Mouse (Mus musculus) cerebellum, adult 2 months (tissue): ENCODE measurements at regions not wholly inside any gene's neighbourhood (a gene's known extent, or its start where the extent isn't known, plus 50 kb on each side); places are given as distances from the start of the nearest gene placed in this dataset.

Source experiments
- CTCF ChIP-seq: fragments of 200-500 bp; IDR thresholded peaks from 2 replicates; pipeline ENCODE4 v1.5.1; 2011; ENCODE audit warnings: low read depth, mild to moderate bottlenecking, control low read depth, low read length, moderate library complexity, borderline replicate concordance; ENCODE audit not compliant: insufficient read depth
- POLR2A ChIP-seq: fragments of 200-500 bp; IDR thresholded peaks from 2 replicates; pipeline ENCODE4 v1.6.1; 2011; ENCODE audit warnings: low read length, control low read depth, borderline replicate concordance; ENCODE audit not compliant: insufficient read depth

GRCm38 (mm10) chr13:72800021-72800420 is 171.4 kb downstream of the Irx2 start:
- TF ChIP-seq CTCF (no peak), POLR2A (no peak)
